Mouse (Mus musculus): ENCODE results near the gene Amh.

The Amh gene

GRCm38 (mm10) chr10:80827063-80827869, 22.2 kb downstream of the Amh start:
- in situ Hi-C loops (cut with MboI, MseI), result loop anchor here (5.0 to 10.0 kb wide), 2 partner anchors 50 to 548 kb away; partner anchors contain the start of gene Fzr1

GRCm38 (mm10) chr10:80827870-80828420, 22.9 kb downstream of the Amh start:
- in situ Hi-C loops (cut with MboI, MseI), result loop anchor here (5.0 to 10.0 kb wide), 2 partner anchors 49 to 547 kb away; partner anchors contain the start of gene Fzr1

- in situ Hi-C loops (cut with MboI, MseI), result loop anchor here (5.0 to 10.0 kb wide), 2 partner anchors 49 to 546 kb away; partner anchors contain the start of gene Fzr1
Observed at GRCm38 (mm10) chr10:80828587-80828986, 23.5 kb downstream of the Amh start.

- in situ Hi-C loops (cut with MboI, MseI), result loop anchor here (5.0 to 10.0 kb wide), 2 partner anchors 48 to 545 kb away; partner anchors contain the start of gene Fzr1
Observed at GRCm38 (mm10) chr10:80829359-80830278, 24.6 kb downstream of the Amh start.

- in situ Hi-C loops (cut with MboI, MseI), result no loop called here
Observed at GRCm38 (mm10) chr10:80831136-80831535, 26.1 kb downstream of the Amh start.

- in situ Hi-C loops (cut with MboI, MseI), result no loop called here
Observed at GRCm38 (mm10) chr10:80832818-80833217, 27.8 kb downstream of the Amh start.

GRCm38 (mm10) chr10:80835617-80836016, 30.6 kb downstream of the Amh start:
- in situ Hi-C loops (cut with MboI, MseI), result no loop called here

- in situ Hi-C loops (cut with MboI, MseI), result no loop called here
Observed at GRCm38 (mm10) chr10:80836949-80837379, 31.9 kb downstream of the Amh start.

GRCm38 (mm10) chr10:80837827-80838226, 32.8 kb downstream of the Amh start:
- in situ Hi-C loops (cut with MboI, MseI), result no loop called here

GRCm38 (mm10) chr10:80838346-80838912, 33.4 kb downstream of the Amh start:
- in situ Hi-C loops (cut with MboI, MseI), result no loop called here

- in situ Hi-C loops (cut with MboI, MseI), result no loop called here
Observed at GRCm38 (mm10) chr10:80839848-80840247, 34.8 kb downstream of the Amh start.

GRCm38 (mm10) chr10:80841685-80842084, 36.6 kb downstream of the Amh start:
- in situ Hi-C loops (cut with MboI, MseI), result no loop called here

- in situ Hi-C loops (cut with MboI, MseI), result no loop called here
Observed at GRCm38 (mm10) chr10:80842334-80842733, 37.3 kb downstream of the Amh start.

GRCm38 (mm10) chr10:80843087-80843930, 38.3 kb downstream of the Amh start:
- in situ Hi-C loops (cut with MboI, MseI), result no loop called here

- in situ Hi-C loops (cut with MboI, MseI), result no loop called here
Observed at GRCm38 (mm10) chr10:80843931-80844547, 39.0 kb downstream of the Amh start, which contains the start of gene Lingo3. Lingo3 (minus strand) TSS chr10:80844039.

- in situ Hi-C loops (cut with MboI, MseI), result no loop called here
Observed at GRCm38 (mm10) chr10:80845055-80845693, 40.1 kb downstream of the Amh start.

- in situ Hi-C loops (cut with MboI, MseI), result no loop called here
Observed at GRCm38 (mm10) chr10:80845732-80846131, 40.7 kb downstream of the Amh start.

GRCm38 (mm10) chr10:80848571-80848970, 43.5 kb downstream of the Amh start:
- in situ Hi-C loops (cut with MboI, MseI), result no loop called here

Measured in T-helper 1 cell (primary cell).